Mouse (Mus musculus): Measurements from ENCODE around the gene Olfr1098.

The Olfr1098 gene

DNA sequence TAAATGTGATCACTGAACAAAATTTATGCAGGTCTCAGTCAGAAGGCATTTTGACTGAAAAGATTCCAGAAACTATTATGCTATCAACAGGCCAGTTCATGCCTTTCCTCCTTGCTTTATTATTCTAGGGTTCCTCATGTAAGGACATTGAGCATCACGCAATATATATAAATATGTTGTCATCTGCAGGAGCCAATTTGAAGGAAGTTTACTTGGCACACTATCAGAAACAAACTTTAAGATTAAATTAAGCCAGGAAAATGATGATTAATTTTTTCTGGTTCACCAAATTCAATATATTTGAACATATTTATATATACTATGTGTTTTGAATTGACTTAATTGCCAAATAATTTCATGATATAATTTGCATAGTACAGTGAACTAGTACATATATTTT is at the start of gene Olfr1098:
Gene Olfr1098, minus strand, starts transcription at position 101 of the 400 bp plus-strand sequence.
- no peak for DNase-seq (ENCODE audit: low spot score)

DNA sequence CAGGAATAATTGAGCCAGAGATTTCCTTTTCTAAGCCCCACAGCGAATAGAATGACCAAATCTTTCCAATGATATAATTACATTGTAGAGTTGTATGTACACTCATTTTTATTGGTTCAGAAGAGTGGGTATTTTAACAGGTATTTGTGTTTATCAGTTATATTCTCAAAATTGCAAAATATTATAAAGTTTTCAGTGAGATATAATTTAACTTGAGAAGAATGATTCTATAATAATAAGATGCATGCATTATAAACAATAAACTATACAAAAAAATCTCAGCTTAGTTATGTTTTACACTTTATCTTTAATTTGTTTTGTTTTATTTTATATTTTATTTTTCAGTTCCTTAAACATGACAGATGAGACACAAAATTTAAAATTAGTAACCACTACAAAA is 36.2 kb upstream of the Olfr1098 start, which contains the start of gene Olfr1099:
Gene Olfr1099, minus strand, starts transcription at position 101 of the 400 bp plus-strand sequence.
- DNase-seq (ENCODE audit: low spot score), result no peak

GRCm38 (mm10) chr2:86926557-86926956 is 2.2 kb upstream of the Olfr1098 start:
- DNase-seq (ENCODE audit: low spot score), result no peak

- no peak for DNase-seq (ENCODE audit: low spot score)
Observed at GRCm38 (mm10) chr2:86905647-86906046, 18.7 kb downstream of the Olfr1098 start.

GRCm38 (mm10) chr2:86892116-86892515 is 32.2 kb downstream of the Olfr1098 start, which contains the start of gene Olfr1097:
TSS of gene Olfr1097 (minus strand) at chr2:86892216.
- no peak for DNase-seq (ENCODE audit: low spot score)

DNA sequence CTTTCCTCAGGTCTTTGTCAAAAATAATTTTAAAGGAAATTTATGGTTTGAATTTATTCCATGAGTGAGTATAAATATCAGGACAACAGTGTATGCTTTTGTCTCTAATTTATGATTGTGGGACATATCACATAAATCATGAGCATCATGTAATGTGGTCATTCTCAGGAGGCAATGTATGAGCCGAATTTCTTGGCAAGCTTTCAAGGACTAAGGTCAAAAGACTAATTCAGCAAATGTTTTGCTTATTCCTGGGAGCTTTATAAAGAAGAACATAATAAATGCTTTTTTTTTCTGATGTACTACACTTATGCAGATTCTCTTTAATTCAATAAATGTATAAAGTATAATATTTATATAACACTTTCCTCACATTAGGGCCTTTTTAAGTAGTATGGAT is 49.6 kb downstream of the Olfr1098 start, which contains the start of gene Gm13723:
Gene Gm13723, minus strand, starts transcription at position 101 of the 400 bp plus-strand sequence.
- DNase-seq (ENCODE audit: low spot score), result no peak
